Mouse (Mus musculus): ENCODE data around the gene Gpr152. TPM values are rescaled to one million over a fixed set of nuclear protein-coding genes. Genes with fewer than 3 reads are reported as not detected.

The Gpr152 gene
- polyA plus RNA-seq, 1 experiment from 2014 or later, result not detected

DNA sequence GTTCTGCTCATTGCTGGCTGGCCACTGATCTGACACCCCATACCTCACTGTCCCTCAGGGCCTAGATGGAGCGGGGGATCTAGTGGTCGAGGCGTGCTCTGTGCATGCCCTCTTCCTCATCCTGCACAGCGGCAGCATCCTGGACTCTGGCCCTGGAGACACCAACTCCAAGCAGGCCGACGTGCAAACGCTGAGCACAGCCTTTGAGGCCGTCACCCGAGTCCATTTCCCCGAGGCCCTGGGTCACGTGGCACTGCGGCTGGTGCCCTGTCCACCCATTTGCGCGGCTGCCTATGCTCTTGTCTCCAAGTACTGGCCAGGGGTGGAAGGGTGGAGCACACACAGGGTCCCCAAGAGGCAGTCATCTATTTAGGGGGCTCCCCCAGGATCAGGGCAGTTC lies 32.9 kb upstream of the Gpr152 start:
- Histone ChIP-seq H3K36me3 (ENCODE audit: insufficient read depth) (no peaks in the 10 kb centered on the region), H3K4me2 (no peak overlapping the region), H3K4me3 (ENCODE audit: low read depth, low read length) (no peak overlapping the region), H3K9me3 (ENCODE audit: low read depth, low read length) (no peaks in the 10 kb centered on the region), H3K27me3 (ENCODE audit: insufficient read depth, low read length) (peaks cover 6% of the 10 kb centered on the region), H3K9ac (no peak overlapping the region), H3K4me1 (ENCODE audit: insufficient read depth) (no peaks in the 10 kb centered on the region), H3K27ac (ENCODE audit: low read depth) (no peak overlapping the region)
- TF ChIP-seq CTCF (IDR thresholded peaks at IDR 0.05; ENCODE audit: low read depth), result no peak
- DNase-seq, result no peak
- WGBS, result 86% methylated on average over 14 of the region's 14 CpGs
- no peak for ATAC-seq (ENCODE audit: insufficient read depth)

DNA sequence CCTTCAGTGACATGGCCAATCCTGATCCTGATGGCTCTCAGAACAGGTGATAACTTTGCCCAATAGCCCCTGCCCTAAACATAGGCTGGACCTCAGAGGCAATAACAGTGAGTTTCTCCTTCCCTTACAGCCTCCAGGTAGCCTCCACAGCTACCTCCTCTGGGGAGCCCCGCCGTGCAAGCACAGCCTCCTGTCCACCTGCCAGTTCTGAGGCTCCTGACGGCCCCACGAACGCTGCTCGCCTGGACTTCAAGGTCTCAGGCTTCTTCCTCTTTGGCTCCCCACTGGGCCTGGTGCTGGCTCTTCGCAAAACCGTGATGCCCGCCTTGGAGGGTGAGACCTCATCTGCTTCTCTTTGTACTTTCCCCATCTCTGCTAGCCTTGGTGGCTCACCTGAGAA lies 31.1 kb upstream of the Gpr152 start:
- Histone ChIP-seq H3K4me2 (no peak overlapping the region), H3K4me1 (ENCODE audit: insufficient read depth) (no peaks in the 10 kb centered on the region), H3K27ac (ENCODE audit: low read depth) (no peak overlapping the region), H3K9me3 (ENCODE audit: low read depth, low read length) (no peaks in the 10 kb centered on the region), H3K9ac (no peak overlapping the region), H3K4me3 (ENCODE audit: low read depth, low read length) (no peak overlapping the region), H3K36me3 (ENCODE audit: insufficient read depth) (peaks cover 17% of the 10 kb centered on the region; the same call in 1 of the 2 replicates), H3K27me3 (ENCODE audit: insufficient read depth, low read length) (no peaks in the 10 kb centered on the region)
- no peak for TF ChIP-seq CTCF (IDR thresholded peaks at IDR 0.05; ENCODE audit: low read depth)
- WGBS, result 82% methylated on average over 9 of the region's 9 CpGs
- DNase-seq, result no peak
- no peak for ATAC-seq (ENCODE audit: insufficient read depth)

DNA sequence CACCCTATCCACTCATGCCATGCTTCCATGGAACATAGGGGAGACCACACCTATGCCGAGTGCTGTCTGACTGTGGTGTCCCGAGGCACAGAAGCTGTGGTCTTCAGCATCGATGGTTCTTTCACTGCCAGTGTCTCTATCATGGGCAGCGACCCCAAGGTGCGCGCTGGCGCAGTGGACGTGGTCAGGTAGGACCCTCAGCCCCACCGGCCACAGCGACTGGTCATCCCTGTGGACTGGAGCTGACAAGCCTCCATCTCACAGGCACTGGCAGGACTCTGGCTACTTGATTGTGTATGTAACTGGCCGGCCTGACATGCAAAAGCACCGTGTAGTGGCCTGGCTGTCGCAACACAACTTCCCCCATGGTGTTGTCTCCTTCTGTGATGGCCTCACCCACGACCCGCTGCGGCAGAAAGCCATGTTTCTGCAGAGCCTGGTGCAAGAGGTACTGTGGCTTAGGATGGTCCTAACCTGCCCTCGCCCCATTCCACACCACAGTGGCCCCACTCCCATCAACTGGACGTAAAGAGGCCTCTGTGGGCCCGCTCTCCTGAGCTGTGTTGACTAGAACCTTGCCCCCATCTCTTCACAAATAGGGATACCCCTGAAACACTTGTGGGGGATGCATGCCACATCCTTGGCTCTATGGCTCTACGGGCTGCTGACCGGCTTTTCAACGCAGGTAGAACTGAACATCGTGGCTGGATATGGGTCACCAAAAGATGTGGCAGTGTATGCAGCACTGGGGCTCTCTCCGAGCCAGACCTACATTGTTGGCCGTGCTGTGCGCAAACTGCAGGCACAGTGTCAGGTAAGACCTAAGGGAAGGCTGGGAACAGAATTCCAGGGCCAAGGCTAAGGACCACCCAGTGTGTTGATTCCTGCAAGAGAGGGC lies 27.3 kb upstream of the Gpr152 start:
- no peak overlapping the region for H3K27ac ChIP-seq (ENCODE audit: low read depth)
- no peak for TF ChIP-seq CTCF (IDR thresholded peaks at IDR 0.05; ENCODE audit: low read depth)
- no peaks in the 10 kb centered on the region for H3K4me1 ChIP-seq (ENCODE audit: insufficient read depth)
- ATAC-seq (ENCODE audit: insufficient read depth) (no peak), DNase-seq (no peak)
- no peak overlapping the region for H3K4me3 ChIP-seq (ENCODE audit: low read depth, low read length)
- H3K9me3 ChIP-seq (ENCODE audit: low read depth, low read length), result no peaks in the 10 kb centered on the region
- peaks cover 54% of the 10 kb centered on the region for H3K36me3 ChIP-seq (ENCODE audit: insufficient read depth)
- no peaks in the 10 kb centered on the region for H3K27me3 ChIP-seq (ENCODE audit: insufficient read depth, low read length)
- WGBS, result 94% methylated on average over 26 of the region's 26 CpGs
- no peak overlapping the region for H3K9ac ChIP-seq
- no peak overlapping the region for H3K4me2 ChIP-seq

GRCm38 (mm10) chr19:4113186-4113805 lies 26.3 kb upstream of the Gpr152 start:
- no peak overlapping the region for H3K27ac ChIP-seq (ENCODE audit: low read depth)
- peak; percentile 64; the same call in 1 of the 2 replicates for ATAC-seq (ENCODE audit: insufficient read depth)
- WGBS, result 61% methylated on average over 13 of the region's 13 CpGs
- peaks cover 63% of the 10 kb centered on the region for H3K36me3 ChIP-seq (ENCODE audit: insufficient read depth)
- no peaks in the 10 kb centered on the region for H3K9me3 ChIP-seq (ENCODE audit: low read depth, low read length)
- no peak overlapping the region for H3K4me3 ChIP-seq (ENCODE audit: low read depth, low read length)
- H3K4me1 ChIP-seq (ENCODE audit: insufficient read depth), result no peaks in the 10 kb centered on the region
- H3K9ac ChIP-seq, result no peak overlapping the region
- DNase-seq, result peak; percentile 58
- TF ChIP-seq CTCF (IDR thresholded peaks at IDR 0.05; ENCODE audit: low read depth), result no peak
- H3K4me2 ChIP-seq, result 0 out of 2 replicates have a peak overlapping the region, but pooled peaks have one; percentile 11
- no peaks in the 10 kb centered on the region for H3K27me3 ChIP-seq (ENCODE audit: insufficient read depth, low read length)

- WGBS, result 22% methylated on average over 5 of the region's 5 CpGs
- no peaks in the 10 kb centered on the region for H3K27me3 ChIP-seq (ENCODE audit: insufficient read depth, low read length)
- H3K4me3 ChIP-seq (ENCODE audit: low read depth, low read length), result no peak overlapping the region
- DNase-seq (no peak), ATAC-seq (ENCODE audit: insufficient read depth) (peak; percentile 23)
- TF ChIP-seq CTCF (IDR thresholded peaks at IDR 0.05; ENCODE audit: low read depth), result no peak
- H3K4me1 ChIP-seq (ENCODE audit: insufficient read depth), result no peaks in the 10 kb centered on the region
- H3K4me2 ChIP-seq, result peak overlapping the region; percentile 11; the same call in 1 of the 2 replicates
- H3K36me3 ChIP-seq (ENCODE audit: insufficient read depth), result peaks cover 63% of the 10 kb centered on the region
- H3K9ac ChIP-seq, result no peak overlapping the region
- H3K27ac ChIP-seq (ENCODE audit: low read depth), result no peak overlapping the region
- H3K9me3 ChIP-seq (ENCODE audit: low read depth, low read length), result no peaks in the 10 kb centered on the region
Observed at GRCm38 (mm10) chr19:4113806-4114230, 25.8 kb upstream of the Gpr152 start.

DNA sequence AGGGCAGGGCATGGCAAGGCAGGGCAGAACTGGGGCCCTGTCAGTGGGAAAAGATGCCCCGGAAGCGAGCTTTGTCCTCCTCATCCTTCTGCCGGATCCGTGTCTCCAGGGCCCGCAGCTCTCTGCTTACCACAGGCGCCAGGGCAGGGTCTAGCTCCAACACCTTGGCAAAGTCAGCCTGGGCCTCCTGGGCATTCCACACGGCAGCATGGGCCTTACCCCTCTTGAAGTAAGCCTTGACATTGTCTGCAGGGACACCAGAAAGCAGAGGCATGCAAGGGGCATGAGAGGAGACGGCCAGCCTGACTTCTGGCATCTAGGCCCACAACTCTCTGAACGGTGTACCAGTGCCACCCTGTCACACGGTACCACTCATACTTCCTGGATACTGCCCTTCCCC lies 25.0 kb upstream of the Gpr152 start:
- H3K9me3 ChIP-seq (ENCODE audit: low read depth, low read length), result no peaks in the 10 kb centered on the region
- H3K36me3 ChIP-seq (ENCODE audit: insufficient read depth), result peaks cover 66% of the 10 kb centered on the region
- no peaks in the 10 kb centered on the region for H3K4me1 ChIP-seq (ENCODE audit: insufficient read depth)
- no peak for TF ChIP-seq CTCF (IDR thresholded peaks at IDR 0.05; ENCODE audit: low read depth)
- no peaks in the 10 kb centered on the region for H3K27me3 ChIP-seq (ENCODE audit: insufficient read depth, low read length)
- no peak overlapping the region for H3K4me2 ChIP-seq
- no peak for ATAC-seq (ENCODE audit: insufficient read depth)
- no peak overlapping the region for H3K27ac ChIP-seq (ENCODE audit: low read depth)
- 77% methylated on average over 10 of the region's 10 CpGs for WGBS
- H3K9ac ChIP-seq, result no peak overlapping the region
- DNase-seq, result no peak
- no peak overlapping the region for H3K4me3 ChIP-seq (ENCODE audit: low read depth, low read length)

- H3K27ac ChIP-seq (ENCODE audit: low read depth), result no peak overlapping the region
- H3K9me3 ChIP-seq (ENCODE audit: low read depth, low read length), result no peaks in the 10 kb centered on the region
- H3K9ac ChIP-seq, result no peak overlapping the region
- H3K4me3 ChIP-seq (ENCODE audit: low read depth, low read length), result no peak overlapping the region
- H3K4me1 ChIP-seq (ENCODE audit: insufficient read depth), result no peaks in the 10 kb centered on the region
- H3K36me3 ChIP-seq (ENCODE audit: insufficient read depth), result peaks cover 66% of the 10 kb centered on the region
- no peaks in the 10 kb centered on the region for H3K27me3 ChIP-seq (ENCODE audit: insufficient read depth, low read length)
- WGBS, result 93% methylated on average over 10 of the region's 10 CpGs
- no peak overlapping the region for H3K4me2 ChIP-seq
- TF ChIP-seq CTCF (IDR thresholded peaks at IDR 0.05; ENCODE audit: low read depth), result no peak
- ATAC-seq (ENCODE audit: insufficient read depth) (no peak), DNase-seq (no peak)
Observed at GRCm38 (mm10) chr19:4115144-4115543, 24.4 kb upstream of the Gpr152 start.

Measured in lung, embryonic 14.5 days (tissue).